ENCODE assay signal across 26 mouse cellular contexts in the genomic region with DNA sequence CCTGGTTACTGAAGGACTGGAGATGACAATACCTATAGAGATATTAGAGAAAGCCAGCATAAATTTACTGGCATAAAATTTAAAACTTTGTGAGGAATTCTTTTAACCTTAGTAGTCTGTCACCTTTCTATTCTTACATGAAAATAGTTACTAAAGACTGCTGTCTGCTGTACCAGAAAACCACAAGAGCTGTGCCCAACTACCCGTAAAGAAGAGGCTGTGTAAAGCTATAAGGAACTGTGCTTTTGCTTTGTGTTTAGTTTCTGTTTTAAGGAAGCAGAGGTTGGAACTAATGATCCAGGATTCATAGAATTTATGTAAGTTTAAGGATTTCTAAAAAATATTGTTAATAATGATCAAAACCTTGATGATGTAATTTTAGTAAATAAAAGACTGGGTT.
"Had no signal": no experiment of that assay in that cellular context is flagged by ENCODE, and none has a peak within 500 bp of the region (broad histone marks: within the 10 kb centered on the region; RNA-seq: fewer than 3 reads in every experiment).

No protein-coding gene starts in this region.

- DNase-seq: liver, embryonic 13.5 days; liver, postnatal 0 days; lung, adult 2 months; lung, postnatal 14 days; lung, postnatal 36 days; midbrain, embryonic 14.5 days; retina, postnatal 1 day; right cerebral cortex, adult 18-20 months; right cerebral cortex, postnatal 25 days; right cerebral cortex, postnatal 4 days; spleen, adult 18-20 months; thymus, adult 2 months; thymus, postnatal 25 days; thymus, postnatal 4 days had no signal

- H3K9me3 ChIP-seq: liver, embryonic 13.5 days; liver, embryonic 15.5 days; lung, embryonic 15.5 days; megakaryocyte, embryonic 14.5 days; midbrain, embryonic 12.5 days; neural tube, embryonic 13.5 days; neural tube, embryonic 15.5 days; stomach, embryonic 15.5 days had no signal

- H3K4me3 ChIP-seq: liver, embryonic 13.5 days; liver, embryonic 15.5 days; lung, embryonic 15.5 days; megakaryocyte, embryonic 14.5 days; midbrain, embryonic 12.5 days; myocyte; neural tube, embryonic 13.5 days; neural tube, embryonic 15.5 days; stomach, embryonic 15.5 days had no signal

- H3K4me2 ChIP-seq: liver, embryonic 13.5 days; liver, embryonic 15.5 days; lung, embryonic 15.5 days; midbrain, embryonic 12.5 days; neural tube, embryonic 13.5 days; neural tube, embryonic 15.5 days; stomach, embryonic 15.5 days had no signal

- ATAC-seq: liver, postnatal 0 days; lung, postnatal 0 days; midbrain, embryonic 16.5 days had no signal

- H3K9ac ChIP-seq: liver, embryonic 13.5 days; liver, embryonic 15.5 days; liver, postnatal 0 days; lung, embryonic 15.5 days; midbrain, embryonic 12.5 days; neural tube, embryonic 13.5 days; neural tube, embryonic 15.5 days; stomach, embryonic 15.5 days had no signal

- H3K27me3 ChIP-seq: liver, embryonic 13.5 days; liver, embryonic 15.5 days; lung, embryonic 15.5 days; megakaryocyte, embryonic 14.5 days; midbrain, embryonic 12.5 days; neural tube, embryonic 13.5 days; neural tube, embryonic 15.5 days; stomach, embryonic 15.5 days had no signal

- H3K27ac ChIP-seq: liver, embryonic 13.5 days; liver, embryonic 15.5 days; lung, embryonic 15.5 days; macrophage; midbrain, embryonic 12.5 days; neural tube, embryonic 13.5 days; neural tube, embryonic 15.5 days; stomach, embryonic 15.5 days; stomach, postnatal 0 days had no signal

- H3K4me1 ChIP-seq: liver, embryonic 13.5 days; liver, embryonic 15.5 days; lung, embryonic 15.5 days; megakaryocyte, embryonic 14.5 days; midbrain, embryonic 12.5 days; neural tube, embryonic 13.5 days; neural tube, embryonic 15.5 days; stomach, embryonic 15.5 days had no signal

- H3K36me3 ChIP-seq: liver, embryonic 13.5 days; liver, embryonic 15.5 days; lung, embryonic 15.5 days; midbrain, embryonic 12.5 days; neural tube, embryonic 13.5 days; neural tube, embryonic 15.5 days; stomach, embryonic 15.5 days had no signal
